Mouse (Mus musculus): Measurements from ENCODE around the gene Gpr87.

GRCm38 (mm10) chr3:59139651-59140051, 55.3 kb downstream of the Gpr87 start:
- TF ChIP-seq POLR2A (IDR thresholded peaks at IDR 0.05; ENCODE audit: borderline replicate concordance, extremely low read depth, insufficient read depth, insufficient read length, poor library complexity, severe bottlenecking) = no peak
- TF ChIP-seq CTCF (IDR thresholded peaks at IDR 0.05; ENCODE audit: borderline replicate concordance, extremely low read depth, insufficient read depth, insufficient read length) = no peak

Data from brain, embryonic 14.5 days (tissue).